Mouse (Mus musculus): ENCODE data around the gene Ctnnb1.
"Not testable (repeated sequence)": the region's sequence is repeated elsewhere in the genome, so short reads cannot be mapped to it uniquely, and the experiment has no call there.

Ctnnb1 gene

DNA sequence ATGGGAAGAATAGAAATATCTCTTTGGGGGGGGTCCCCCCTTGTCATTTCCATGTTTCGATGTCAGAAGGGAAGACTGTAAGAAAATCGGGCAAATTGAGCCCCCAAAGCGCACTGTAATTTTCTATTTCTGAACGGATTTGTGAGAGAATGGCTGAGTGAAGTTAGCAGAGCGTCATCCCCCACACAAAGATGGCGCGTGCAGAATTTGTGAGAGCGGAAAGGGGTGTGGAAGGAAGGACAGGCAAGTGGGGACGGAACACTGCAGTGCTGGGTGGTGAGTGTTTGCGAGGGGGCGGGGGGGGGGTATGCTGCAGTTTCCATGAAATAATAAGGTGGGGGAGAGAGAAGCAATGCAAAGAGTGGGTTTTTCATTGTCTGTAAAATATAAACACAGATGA lies at the start of gene Ctnnb1:
Gene Ctnnb1, plus strand, starts transcription at position 136 of the 400 bp plus-strand sequence.
- no peak for DNase-seq

- DNase-seq: no peak
Observed at GRCm38 (mm10) chr9:120880286-120880685, 48.7 kb upstream of the Ctnnb1 start.

DNA sequence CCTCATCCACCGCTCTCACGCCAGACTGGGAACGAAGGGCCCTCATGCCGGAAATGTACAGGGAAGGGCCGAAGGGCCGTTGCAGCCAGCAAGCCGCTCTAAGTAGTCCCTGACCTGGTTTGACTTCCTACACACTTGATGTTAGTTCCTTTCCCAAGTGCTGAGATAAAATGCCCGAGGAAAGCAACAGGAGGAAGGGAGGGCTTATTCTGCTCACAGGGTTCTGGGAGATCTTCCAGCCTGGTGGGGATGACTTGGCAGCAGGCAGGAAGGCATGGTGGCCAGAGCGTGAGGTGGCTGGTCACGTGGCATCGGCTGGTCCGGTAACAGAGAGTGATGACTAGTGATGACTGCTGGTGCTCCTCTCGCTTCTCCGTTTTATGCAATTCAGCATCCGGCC lies 47.9 kb upstream of the Ctnnb1 start:
- no peak for DNase-seq

DNA sequence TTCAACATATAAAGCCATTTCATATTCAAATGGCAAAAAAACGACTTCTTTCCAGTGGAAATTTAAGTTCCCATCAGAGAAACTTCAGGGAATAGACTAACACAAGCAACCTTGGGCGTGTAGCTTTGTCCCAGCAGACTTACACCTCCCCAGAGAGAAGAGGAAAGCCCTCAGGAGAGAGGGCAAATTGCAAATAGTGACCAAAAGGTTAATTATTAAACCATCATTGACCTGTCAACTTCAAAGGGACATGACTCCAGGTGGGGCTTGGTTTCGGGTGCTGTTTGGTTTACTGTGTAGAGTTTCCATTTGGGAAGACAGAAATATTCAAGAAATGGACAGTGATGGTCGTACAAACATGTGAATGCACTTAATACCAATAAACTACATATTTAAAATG lies 47.2 kb upstream of the Ctnnb1 start:
- DNase-seq: no peak

DNA sequence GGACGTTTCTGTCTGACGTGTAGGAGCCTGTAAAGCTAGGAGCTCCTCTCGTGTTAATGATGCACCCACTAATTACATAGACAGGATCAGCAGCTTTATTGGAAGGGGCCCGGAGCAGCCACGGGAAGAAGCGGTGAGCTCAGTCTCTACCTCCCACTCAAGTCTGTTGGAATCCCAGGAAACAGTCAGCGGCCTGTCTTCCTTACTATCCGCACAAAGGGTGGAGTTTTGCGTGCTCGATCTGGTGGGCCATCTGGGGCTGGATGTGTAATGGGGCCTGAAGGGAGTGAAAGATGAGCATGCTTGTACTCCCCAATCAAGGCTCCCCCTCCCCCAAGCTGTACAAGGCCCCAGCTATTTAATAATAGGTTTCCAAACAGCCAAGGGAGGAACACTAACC lies 44.3 kb upstream of the Ctnnb1 start:
- DNase-seq: no peak

GRCm38 (mm10) chr9:120887631-120888030 lies 41.4 kb upstream of the Ctnnb1 start:
- DNase-seq: no peak

DNA sequence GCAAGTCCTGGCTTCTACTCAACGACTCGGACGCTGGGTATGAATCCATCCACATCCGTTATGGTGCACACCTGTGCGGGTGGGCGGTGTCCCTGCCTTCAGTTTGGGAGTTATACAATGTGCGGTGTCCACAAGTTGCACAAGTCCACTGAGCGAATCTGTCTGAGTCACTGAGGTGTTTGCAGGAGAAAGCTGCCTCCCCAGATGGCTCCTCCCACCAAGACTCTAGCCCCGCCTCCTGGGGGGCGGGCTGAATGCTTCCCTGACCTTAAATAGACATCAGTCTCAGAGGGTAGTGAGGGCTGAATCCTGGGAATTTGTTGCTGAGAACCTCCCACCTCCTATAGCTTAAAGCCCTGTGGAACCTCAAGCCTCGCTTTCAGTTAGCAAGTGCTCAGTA lies 35.6 kb upstream of the Ctnnb1 start:
- DNase-seq: peak; percentile 26

DNA sequence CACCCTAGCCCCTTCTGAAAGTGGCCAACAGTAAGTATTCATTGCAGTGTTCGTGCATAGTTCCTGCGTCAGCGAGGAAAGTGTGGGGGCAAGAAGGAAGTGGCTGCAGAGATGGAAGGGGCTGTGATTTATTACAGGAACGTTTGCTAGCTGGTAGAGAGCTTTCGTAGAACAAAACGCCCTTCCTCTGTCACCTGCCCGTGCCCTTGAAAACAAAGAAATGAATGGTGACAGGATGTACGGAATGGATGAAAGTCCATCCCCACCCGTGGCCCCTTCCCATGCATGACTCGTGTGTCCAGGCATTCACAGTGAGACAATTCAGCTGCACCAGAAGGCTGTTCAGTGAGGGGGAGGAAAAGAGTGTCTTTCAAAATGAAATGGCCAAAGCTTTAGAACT lies 35.0 kb upstream of the Ctnnb1 start:
- DNase-seq: no peak

GRCm38 (mm10) chr9:120894376-120894775 lies 34.6 kb upstream of the Ctnnb1 start:
- no peak for DNase-seq

DNA sequence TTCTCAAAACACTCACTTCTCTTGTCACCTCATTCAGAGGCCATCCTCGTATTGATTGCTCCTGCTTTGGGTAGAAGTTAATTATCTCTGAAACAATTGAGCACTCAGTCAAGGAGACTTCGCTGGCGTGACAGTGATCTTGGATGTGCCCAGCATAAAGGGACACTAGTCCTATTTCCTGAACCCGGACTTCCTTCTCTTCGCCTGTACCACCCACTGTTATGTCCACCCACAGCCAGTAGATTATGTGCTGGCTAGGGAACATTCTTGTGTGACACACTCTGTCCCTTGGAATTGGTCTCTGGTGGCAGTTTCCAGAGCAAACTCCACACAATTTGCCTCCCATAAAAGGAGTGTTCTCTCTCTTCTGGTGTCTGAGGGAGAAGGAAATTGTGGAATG lies 32.5 kb upstream of the Ctnnb1 start:
- DNase-seq: no peak

DNA sequence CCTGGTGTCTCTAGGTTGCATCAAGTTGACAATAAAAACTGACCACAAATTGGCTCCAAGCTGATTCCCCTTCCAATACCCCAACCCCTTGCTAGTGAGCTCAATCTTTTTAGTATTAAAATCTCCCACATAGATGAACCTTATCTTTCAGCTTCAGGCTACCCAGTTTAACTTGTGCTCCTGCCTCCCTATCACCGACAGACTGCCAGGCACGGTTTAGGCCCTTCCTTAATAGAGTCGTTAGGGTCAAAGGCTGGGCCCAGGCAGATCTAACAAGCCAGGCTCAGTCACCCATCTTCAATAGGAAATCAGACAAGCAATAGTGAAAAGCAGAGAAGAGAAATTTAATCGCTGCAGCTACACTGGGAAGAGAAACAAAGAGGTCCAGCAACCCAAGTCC lies 31.7 kb upstream of the Ctnnb1 start:
- DNase-seq: no peak

DNA sequence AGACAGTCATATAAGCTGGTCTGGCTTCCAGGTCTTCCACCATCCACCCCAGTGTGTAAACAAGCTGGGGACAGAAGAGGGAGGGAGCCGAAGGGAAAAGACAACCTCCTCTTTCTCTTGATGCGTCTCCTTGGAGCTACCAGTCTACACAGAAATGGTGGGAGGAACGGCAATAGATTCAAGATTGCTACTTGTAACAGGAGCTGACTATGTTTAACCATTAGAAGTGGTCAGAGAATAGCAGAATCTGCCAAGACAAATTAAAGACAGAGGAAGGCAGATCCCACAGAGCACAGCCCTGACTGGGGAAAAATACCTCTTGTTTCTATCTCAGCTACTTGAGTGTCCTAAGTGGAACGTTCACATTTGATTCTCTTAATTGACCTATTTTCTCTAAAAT lies 29.2 kb upstream of the Ctnnb1 start:
- DNase-seq: no peak

GRCm38 (mm10) chr9:120900338-120901274 lies 28.4 kb upstream of the Ctnnb1 start:
- DNase-seq: no peak

DNA sequence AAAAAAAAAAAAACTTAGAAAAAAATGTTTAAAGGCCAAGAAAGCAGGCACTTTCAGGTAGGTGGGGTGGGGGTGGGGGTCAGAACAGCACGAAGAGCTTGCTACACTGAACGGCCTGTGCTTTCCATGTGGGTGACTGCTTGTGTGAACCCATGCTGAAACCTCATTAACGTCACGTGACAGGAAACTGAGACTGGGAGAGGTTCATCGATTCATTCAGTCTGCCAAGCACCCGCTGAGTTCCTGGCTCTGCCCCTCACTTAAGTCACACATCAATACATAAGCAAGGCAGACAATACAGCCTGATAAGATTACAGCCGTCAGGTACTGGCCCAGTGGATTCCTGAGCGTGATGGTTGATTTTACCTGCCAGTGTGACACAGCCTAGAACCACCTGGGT lies 26.5 kb upstream of the Ctnnb1 start:
- DNase-seq: no peak

DNA sequence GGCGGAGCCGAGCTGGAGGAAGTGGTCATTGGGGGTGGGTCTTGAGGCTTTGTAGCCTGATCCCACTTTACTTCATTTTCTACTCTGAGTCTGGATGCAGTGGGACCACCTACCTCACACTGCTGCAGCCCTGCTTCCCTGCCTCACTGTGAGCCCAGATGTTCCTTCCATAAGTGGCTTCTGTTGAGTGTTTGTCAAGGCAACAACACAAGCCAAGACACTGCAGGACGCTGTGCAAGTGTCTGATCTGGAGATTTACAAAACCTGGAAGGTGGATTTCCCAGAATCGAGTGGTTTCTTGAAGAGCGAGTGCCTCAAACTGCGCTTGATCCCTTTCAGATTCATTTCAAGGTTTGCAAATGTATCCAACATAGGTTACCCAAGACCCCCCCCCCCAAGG lies 20.6 kb upstream of the Ctnnb1 start:
- DNase-seq: no peak

GRCm38 (mm10) chr9:120913152-120913551 lies 15.9 kb upstream of the Ctnnb1 start:
- no peak for DNase-seq

DNA sequence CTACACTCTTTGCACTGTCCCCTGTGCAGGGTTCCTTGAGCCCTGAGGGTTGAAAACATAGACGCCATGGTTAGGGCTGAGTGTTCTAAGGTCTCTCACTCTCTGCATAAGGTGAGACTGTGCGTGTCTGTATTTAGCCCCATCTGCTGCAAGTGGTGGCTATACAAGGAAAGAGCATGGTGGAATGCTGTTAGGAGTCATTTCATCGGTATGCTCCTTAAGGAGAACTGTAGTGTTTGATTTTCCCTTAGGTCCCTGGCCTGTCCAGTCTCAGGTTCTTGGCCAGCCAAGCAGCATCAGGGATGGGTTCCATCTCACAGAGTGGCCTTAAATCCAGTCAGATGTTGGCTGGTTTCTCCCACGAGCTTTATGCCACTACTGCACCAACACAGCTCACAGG lies 14.6 kb upstream of the Ctnnb1 start:
- DNase-seq: no peak

DNA sequence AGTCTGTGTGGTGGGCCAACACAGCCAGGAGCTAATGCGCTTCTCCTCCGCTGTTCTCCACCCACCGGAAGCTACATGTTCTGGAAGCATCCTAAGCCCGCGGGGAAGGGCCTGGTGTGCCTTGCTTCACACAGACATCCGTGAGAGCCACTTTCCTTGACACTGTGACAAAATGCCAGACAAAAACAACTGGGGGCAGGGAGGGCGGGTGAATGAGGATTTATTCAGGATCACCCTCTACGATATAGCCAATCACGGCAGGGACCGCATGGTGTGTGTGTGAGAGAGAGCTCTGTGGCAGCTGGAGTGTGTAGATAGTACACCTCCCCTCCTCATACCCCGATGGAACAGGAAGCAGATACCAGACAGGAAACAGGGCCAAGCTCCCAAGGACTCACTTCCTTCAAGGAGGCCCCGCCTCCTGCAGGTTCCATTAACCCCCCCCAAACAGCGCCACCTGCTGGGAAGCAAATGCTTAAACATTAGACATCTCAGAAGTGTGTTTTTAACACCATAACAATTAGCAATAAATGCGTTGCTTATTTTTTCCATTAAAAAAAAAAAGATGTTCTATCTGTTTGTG lies 14.0 kb upstream of the Ctnnb1 start:
- DNase-seq: peak; percentile 82

GRCm38 (mm10) chr9:120917619-120918018 lies 11.4 kb upstream of the Ctnnb1 start:
- not testable (repeated sequence) for DNase-seq

GRCm38 (mm10) chr9:120918211-120918610 lies 10.8 kb upstream of the Ctnnb1 start:
- no peak for DNase-seq

DNA sequence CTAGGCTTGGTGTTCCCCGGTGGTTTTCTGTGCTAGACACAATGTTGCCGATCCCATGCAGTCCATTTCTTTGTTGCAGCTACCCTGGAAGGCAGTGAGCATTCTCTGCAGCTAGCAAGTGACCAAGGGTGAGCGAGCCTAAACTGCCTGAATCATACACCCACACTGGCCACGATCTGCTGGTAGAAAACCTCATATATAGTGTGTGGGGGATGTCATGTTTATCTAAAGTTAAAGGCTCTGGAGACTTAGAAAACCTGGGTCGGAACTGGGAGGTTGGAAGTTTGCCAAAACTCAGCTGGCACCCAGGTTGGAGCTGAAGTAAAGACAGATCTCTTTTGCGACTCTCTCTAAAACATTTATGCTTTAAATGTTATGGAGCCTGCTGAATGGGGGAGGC lies 10.4 kb upstream of the Ctnnb1 start:
- no peak for DNase-seq

GRCm38 (mm10) chr9:120919130-120919529 lies 9.9 kb upstream of the Ctnnb1 start:
- DNase-seq: no peak

DNA sequence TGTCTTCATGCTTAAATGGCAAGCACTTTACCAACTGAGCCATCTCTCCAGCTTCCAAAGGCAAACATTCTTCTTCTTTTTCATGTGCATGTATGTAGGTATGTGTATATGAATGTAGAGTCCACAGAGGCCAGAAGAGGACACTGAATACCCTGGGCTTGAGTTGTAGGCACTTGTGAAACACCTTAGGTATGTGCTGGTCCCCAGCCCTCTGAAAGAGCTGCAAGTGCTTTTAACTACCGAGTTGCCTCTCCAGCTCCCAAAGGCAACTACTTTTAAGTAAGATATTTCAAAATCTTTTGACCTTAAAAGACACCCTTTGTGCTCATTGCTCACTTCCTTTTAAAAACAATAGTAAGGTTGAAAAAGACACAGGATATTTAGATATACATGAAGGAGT lies 2.9 kb upstream of the Ctnnb1 start:
- no peak for DNase-seq

- no peak for DNase-seq
Observed at GRCm38 (mm10) chr9:120926939-120927606, 1.9 kb upstream of the Ctnnb1 start.
